Mouse (Mus musculus) kidney, embryonic 15.5 days (tissue): ENCODE data around the gene Caml. TPM values are rescaled to one million over a fixed set of nuclear protein-coding genes. Genes with fewer than 3 reads are reported as not detected.
A peak's percentile ranks its signal among the peaks of the same experiment; 100 is the strongest.
"Not testable (repeated sequence)": the region's sequence is repeated elsewhere in the genome, so short reads cannot be mapped to it uniquely, and the experiment has no call there.

Experiments
- ATAC-seq: fragments of 200-750 bp; cut with Nextera tagmentation; replicated peaks from 2 replicates; pipeline ENCODE4 v1.8.0; 2017; ENCODE audit warnings: moderate TSS enrichment; ENCODE audit not compliant: low FRiP score
- H3K27ac ChIP-seq: fragments of 300-500 bp; sonication (generic); 2 replicates; pipeline ENCODE4 v1.5.1; 2015; ENCODE audit warnings: mild to moderate bottlenecking, inconsistent platforms
- H3K27me3 ChIP-seq: fragments of 300-500 bp; sonication (generic); 2 replicates; pipeline ENCODE4 v1.6.1; 2015; ENCODE audit warnings: inconsistent platforms
- H3K36me3 ChIP-seq: fragments of 300-500 bp; sonication (generic); 2 replicates; pipeline ENCODE4 v1.6.1; 2015; ENCODE audit warnings: inconsistent platforms
- H3K4me1 ChIP-seq: fragments of 300-500 bp; sonication (generic); 2 replicates; pipeline ENCODE4 v1.6.1; 2015; ENCODE audit warnings: inconsistent platforms
- H3K4me2 ChIP-seq: fragments of 300-500 bp; sonication (generic); 2 replicates; pipeline ENCODE4 v1.6.1; 2015; ENCODE audit warnings: moderate library complexity, mild to moderate bottlenecking, inconsistent platforms
- H3K4me3 ChIP-seq: fragments of 300-500 bp; sonication (generic); replicated peaks from 2 replicates; pipeline ENCODE4 v1.5.1; 2015; ENCODE audit warnings: mild to moderate bottlenecking, inconsistent platforms
- H3K9ac ChIP-seq: fragments of 300-500 bp; sonication (generic); 2 replicates; pipeline ENCODE4 v1.6.1; 2015; ENCODE audit warnings: mild to moderate bottlenecking, inconsistent platforms
- H3K9me3 ChIP-seq: fragments of 300-500 bp; sonication (generic); replicated peaks from 2 replicates; pipeline ENCODE4 v1.6.1; 2016; ENCODE audit warnings: inconsistent platforms
- whole genome bisulfite sequencing: fragments of 180-500 bp; shearing (Covaris S2); methylation state at CpG from one replicate; pipeline ENCODE4 v1.1.7; 2015; ENCODE audit warnings: mixed read lengths; 5-methylcytosine and 5-hydroxymethylcytosine counted together
- polyA plus RNA-seq: library from polyadenylated mRNA; unstranded; fragments of >200 nt; fragmentation: Nextera tagmentation; extraction: Ambion mirVana; gene quantifications from 2 replicates; pipeline ENCODE4 v1.2.1, GENCODE M21; 2015

Gene Caml
- polyA plus RNA-seq, result 55.2 and 60.7 TPM in 2 replicates

DNA sequence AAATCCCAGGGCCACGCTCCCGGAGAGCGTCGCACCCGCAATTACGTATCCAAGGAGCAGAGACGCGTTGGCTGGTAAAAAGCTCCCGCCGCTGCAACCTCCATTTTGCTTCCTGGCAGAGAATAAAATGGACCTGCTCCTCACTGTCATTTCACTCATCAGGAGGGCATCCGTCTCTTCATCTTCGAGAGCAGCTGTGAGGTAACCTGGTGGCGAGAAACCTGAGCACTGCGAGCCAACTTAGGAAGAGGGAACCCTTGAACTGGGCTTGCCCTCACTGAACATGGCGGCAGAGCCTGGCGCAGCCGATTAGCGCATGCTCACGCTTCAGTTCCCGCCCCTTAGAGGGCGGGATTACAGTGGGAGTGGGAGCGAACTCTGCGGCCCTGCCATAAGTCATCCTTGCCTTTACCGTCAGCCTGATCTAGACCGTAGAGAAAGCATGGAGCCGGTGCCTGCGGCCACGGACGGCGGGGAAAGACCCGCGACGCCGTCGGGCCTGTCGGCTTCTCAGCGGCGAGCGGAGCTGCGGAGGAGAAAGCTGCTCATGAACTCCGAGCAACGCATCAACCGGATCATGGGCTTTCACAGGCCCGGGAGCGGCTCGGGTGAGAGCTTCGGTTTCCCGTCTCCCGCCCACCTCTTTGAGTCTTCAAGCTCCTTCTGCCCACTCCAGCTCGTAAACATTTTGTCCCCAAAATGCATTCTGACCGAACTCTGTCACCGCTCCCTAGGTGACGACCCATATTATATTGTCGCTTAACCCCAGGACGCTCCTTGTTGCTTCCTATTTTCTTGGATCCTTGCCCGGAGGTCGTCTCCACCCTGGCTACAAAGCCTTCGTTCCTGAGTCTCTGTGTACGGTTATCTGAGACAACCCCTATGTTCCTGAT, at the start of gene Caml:
Gene Caml (plus strand): TSS at position 357 of the 893 bp plus-strand sequence.
- peak within 1 kb of the TSS; percentile 86 for H3K9ac ChIP-seq
- H3K4me3 ChIP-seq, result peak within 1 kb of the TSS; percentile 84
- no peaks in the 10 kb centered on the region for H3K27me3 ChIP-seq
- peaks cover 31% of the 10 kb centered on the region for H3K36me3 ChIP-seq
- ATAC-seq, result peak; percentile 98
- peak within 1 kb of the TSS; percentile 94 for H3K27ac ChIP-seq
- no peaks in the 10 kb centered on the region for H3K9me3 ChIP-seq
- under 1% methylated on average over 59 of the region's 59 CpGs for WGBS
- peaks cover 21% of the 10 kb centered on the region for H3K4me1 ChIP-seq
- peak within 1 kb of the TSS; percentile 76 for H3K4me2 ChIP-seq

DNA sequence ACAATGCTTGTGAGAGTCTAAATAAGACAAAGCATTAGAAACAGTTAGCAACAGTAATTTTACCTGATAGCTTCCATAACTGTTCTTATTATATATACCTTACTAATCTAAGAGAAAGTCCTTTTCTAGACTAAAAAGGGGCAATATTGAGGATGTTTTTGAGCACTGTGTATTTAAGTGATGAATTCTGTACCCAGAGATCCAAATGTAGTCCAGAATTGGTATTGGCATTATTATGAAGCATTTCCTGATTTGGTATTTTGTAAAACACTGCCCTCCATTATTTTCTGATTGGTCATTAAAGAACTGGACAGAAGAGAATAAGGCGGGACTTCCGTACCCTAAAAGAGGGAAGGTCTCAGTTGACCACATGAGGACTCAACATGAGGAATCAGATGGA, 49.4 kb upstream of the Caml start, which contains the start of gene Tmed9:
Gene Tmed9 (plus strand): TSS at position 301 of the 400 bp plus-strand sequence.
- H3K9ac ChIP-seq, result no peak within 1 kb of the TSS
- H3K27me3 ChIP-seq, result no peaks in the 10 kb centered on the region
- peaks cover 5% of the 10 kb centered on the region for H3K36me3 ChIP-seq
- WGBS, result 92% methylated on average over 2 of the region's 2 CpGs
- no peak within 1 kb of the TSS for H3K4me3 ChIP-seq
- H3K9me3 ChIP-seq, result no peaks in the 10 kb centered on the region
- H3K27ac ChIP-seq, result no peak within 1 kb of the TSS
- H3K4me1 ChIP-seq, result peaks cover 18% of the 10 kb centered on the region
- no peak within 1 kb of the TSS for H3K4me2 ChIP-seq
- no peak for ATAC-seq

DNA sequence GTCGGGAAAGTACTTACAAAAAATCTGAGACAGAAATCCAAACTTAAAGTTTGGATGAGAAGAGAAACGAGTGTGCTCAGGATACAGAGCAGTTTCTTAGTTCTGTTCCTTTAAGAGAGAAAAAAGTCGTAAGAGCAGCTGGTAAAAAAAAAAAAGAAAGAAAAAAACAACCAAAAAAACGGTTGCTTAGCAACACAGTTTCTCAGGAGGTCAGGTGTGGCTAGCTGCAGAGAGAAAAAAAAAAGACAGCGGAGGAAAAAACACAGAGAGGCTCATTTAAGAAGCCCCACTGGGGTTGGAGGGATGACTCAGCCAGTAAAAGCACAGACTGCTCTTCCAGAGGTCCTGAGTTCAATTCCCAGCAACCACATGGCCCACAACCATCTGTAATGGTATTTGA, 48.5 kb upstream of the Caml start:
- H3K4me1 ChIP-seq, result peaks cover 13% of the 10 kb centered on the region
- no peaks in the 10 kb centered on the region for H3K27me3 ChIP-seq
- no peak overlapping the region for H3K27ac ChIP-seq
- H3K4me3 ChIP-seq, result no peak overlapping the region
- ATAC-seq, result no peak
- 0 out of 2 replicates have a peak, but pooled peaks cover 4% of the 10 kb centered on the region for H3K36me3 ChIP-seq
- 70% methylated on average over 5 of the region's 5 CpGs for WGBS
- no peak overlapping the region for H3K9ac ChIP-seq
- H3K9me3 ChIP-seq, result no peaks in the 10 kb centered on the region
- no peak overlapping the region for H3K4me2 ChIP-seq

DNA sequence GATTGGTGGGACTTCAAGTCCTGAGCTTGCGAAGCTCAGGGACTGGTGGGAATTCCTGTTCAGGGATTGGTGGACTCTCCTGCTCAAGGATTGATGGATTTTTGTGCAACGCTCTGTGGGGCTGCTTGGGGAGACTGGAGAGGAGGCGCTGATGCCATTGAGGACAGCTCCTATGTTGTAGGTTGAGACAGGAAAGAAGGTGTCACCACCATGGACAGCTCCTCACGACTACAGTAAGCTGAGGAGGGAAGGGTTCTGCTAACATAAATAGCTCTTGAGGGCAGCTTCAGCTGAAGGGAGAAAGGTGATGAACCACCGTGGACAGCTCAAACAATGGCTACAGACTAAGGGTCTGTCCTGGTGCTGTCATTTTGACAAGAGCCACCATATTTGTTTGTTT, 46.9 kb upstream of the Caml start:
- Histone ChIP-seq H3K27me3 (no peaks in the 10 kb centered on the region), H3K4me2 (no peak overlapping the region), H3K36me3 (0 out of 2 replicates have a peak, but pooled peaks cover 4% of the 10 kb centered on the region), H3K27ac (no peak overlapping the region), H3K4me1 (peaks cover 5% of the 10 kb centered on the region), H3K4me3 (no peak overlapping the region), H3K9me3 (no peaks in the 10 kb centered on the region), H3K9ac (no peak overlapping the region)
- no peak for ATAC-seq
- WGBS, result 55% methylated on average over 5 of the region's 5 CpGs

DNA sequence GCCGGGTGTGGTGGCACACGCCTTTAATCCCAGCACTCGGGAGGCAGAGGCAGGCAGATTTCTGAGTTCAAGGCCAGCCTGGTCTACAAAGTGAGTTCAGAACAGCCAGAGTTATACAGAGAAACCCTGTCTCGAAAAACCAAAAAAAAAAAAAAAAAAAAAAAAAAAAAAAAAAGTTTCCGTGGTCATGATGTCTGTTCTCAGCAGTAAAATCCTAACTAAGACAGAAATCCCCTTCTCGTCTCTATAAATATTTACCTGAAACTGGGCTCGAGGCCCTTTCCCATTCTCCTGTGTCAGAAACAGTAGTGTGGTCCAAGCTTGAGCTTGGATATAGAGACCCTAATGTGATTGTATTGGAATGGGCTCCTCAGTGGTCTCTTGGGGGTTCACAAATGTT, 45.9 kb upstream of the Caml start:
- not testable (repeated sequence) for H3K36me3 ChIP-seq, H3K4me2 ChIP-seq, H3K4me3 ChIP-seq, H3K9ac ChIP-seq, H3K9me3 ChIP-seq, ATAC-seq, H3K4me1 ChIP-seq, H3K27ac ChIP-seq, H3K27me3 ChIP-seq
- 87% methylated on average over 7 of the region's 7 CpGs for WGBS

DNA sequence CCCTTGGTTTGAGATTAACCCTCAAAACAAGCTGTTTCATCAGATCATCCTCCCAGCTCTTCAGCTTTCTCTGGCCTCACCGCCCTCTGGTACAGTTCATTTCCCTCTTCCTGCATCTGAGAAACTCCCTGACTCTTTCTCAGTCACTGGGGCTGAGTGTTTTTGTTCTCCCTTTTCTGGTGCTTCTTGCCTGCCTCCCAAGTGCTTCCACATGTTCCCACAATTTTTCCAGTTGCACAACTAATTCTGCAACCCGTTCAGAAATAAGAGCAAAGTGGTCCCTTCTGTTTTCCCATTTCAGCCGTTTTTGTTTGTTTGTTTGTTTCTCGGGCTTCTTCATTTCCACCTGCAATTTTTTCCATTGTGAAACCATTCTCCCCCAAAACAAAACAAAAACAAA, 44.7 kb upstream of the Caml start:
- WGBS, result 87% methylated on average over 4 of the region's 4 CpGs
- H3K4me2 ChIP-seq, result no peak overlapping the region

DNA sequence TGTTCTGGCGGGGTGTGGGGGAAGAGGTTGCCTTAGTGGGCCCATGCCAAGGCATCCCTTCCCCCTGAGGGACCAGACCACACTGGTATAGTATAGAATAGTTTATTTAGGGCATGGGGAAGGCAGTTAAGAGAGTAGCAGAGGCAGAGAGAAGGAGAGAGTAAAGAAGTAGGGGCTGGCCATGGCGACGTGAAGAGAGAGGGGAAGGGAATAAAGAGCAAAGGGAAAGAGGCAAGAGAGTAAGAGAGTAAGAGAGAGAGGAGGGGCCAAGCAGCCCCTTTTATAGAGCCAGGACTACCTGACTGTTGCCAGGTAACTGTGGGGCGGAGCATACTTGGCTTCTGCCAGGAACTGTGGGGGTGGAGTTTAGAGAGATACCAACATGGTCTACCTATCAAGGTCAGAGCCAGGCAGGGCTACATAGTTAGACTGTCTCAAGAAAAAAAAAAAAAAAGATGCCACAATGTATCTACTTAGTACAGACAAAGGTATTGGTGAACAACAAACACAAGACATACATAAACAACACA, 30.8 kb upstream of the Caml start:
- Histone ChIP-seq H3K4me2 (peak overlapping the region; percentile 65; the same call in 1 of the 2 replicates), H3K27me3 (peaks cover 8% of the 10 kb centered on the region; the same call in 1 of the 2 replicates), H3K9ac (no peak overlapping the region), H3K4me3 (no peak overlapping the region; the same call in 1 of the 2 replicates), H3K4me1 (peaks cover 10% of the 10 kb centered on the region), H3K9me3 (no peaks in the 10 kb centered on the region), H3K36me3 (peaks cover 29% of the 10 kb centered on the region), H3K27ac (no peak overlapping the region)
- ATAC-seq, result 0 out of 2 replicates have a peak, but pooled peaks have one; percentile 14
- 69% methylated on average over 4 of the region's 4 CpGs for WGBS

More for the DNA sequence above, 44.7 kb upstream of the Caml start:
- ATAC-seq, result no peak
- Histone ChIP-seq H3K27me3 (no peaks in the 10 kb centered on the region), H3K9ac (no peak overlapping the region), H3K36me3 (0 out of 2 replicates have a peak, but pooled peaks cover 4% of the 10 kb centered on the region), H3K4me1 (no peaks in the 10 kb centered on the region), H3K27ac (no peak overlapping the region), H3K4me3 (no peak overlapping the region), H3K9me3 (no peaks in the 10 kb centered on the region)

DNA sequence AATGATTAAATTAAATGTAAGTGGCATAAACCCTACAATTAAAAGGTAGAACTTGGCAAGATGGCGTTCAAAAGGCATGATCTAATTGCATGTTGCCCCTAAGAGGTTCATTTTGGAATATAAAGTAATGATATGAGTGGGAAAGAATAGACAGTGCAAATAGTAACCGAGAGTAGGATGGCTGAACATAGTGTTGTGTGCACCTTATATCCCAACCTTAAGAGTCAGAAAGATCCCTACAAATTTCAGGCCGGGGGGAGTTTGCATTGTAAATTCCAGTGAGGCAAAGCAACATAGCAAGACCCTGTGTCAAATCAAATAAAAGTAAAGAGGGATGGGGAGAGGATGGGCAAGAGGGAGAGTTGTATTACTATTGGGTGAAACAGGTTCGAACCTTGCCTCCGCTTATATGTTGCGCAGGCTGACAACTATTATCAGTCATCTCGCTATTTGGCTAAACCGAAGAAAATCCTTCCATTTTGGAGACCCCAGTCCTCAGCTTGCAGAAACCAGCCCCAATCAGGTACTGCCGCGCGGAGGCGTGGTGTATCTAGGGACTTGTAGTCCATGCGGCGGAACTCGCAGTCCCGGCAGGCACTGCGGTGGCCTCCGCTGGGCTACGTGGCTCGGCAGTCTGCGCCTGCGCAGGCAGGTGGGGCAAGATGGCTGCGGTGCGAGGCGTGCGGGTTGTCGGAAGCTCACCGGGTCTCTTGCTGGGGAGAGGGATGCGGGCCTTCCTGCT, 30.1 kb upstream of the Caml start:
- peaks cover 10% of the 10 kb centered on the region for H3K4me1 ChIP-seq
- WGBS, result 4% methylated on average over 29 of the region's 29 CpGs
- peak; percentile 98 for ATAC-seq
- H3K4me2 ChIP-seq, result peak overlapping the region; percentile 65
- H3K4me3 ChIP-seq, result peak overlapping the region; percentile 91
- no peaks in the 10 kb centered on the region for H3K9me3 ChIP-seq
- H3K27me3 ChIP-seq, result peaks cover 8% of the 10 kb centered on the region; the same call in 1 of the 2 replicates
- peak overlapping the region; percentile 83 for H3K9ac ChIP-seq
- peak overlapping the region; percentile 62; the same call in 1 of the 2 replicates for H3K27ac ChIP-seq
- H3K36me3 ChIP-seq, result peaks cover 36% of the 10 kb centered on the region

DNA sequence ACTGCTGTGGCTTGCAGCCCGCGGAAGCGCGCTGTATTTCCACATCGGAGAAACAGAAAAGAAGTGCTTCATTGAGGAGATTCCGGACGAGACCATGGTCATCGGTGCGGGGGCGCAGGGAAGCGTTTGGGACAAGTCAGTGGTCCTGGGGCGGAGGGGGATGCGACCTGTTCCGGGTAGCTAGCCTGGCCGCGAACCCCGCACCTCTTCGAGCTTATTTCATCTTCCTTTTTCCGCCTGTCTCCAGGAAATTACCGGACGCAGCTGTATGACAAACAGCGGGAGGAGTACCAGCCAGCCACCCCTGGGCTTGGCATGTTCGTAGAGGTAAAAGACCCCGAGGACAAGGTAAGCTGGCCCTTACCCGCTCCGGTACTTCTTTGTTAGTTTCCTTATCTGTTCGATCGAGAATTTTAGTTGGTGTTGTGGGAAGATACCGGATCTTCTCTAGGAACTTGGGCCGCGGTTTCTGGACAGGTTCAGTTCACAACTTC, 29.5 kb upstream of the Caml start:
- Histone ChIP-seq H3K27ac (peak overlapping the region; percentile 62; the same call in 1 of the 2 replicates), H3K27me3 (peaks cover 8% of the 10 kb centered on the region; the same call in 1 of the 2 replicates), H3K4me3 (peak overlapping the region; percentile 91), H3K9me3 (no peaks in the 10 kb centered on the region), H3K4me1 (peaks cover 10% of the 10 kb centered on the region), H3K4me2 (peak overlapping the region; percentile 65), H3K36me3 (peaks cover 42% of the 10 kb centered on the region), H3K9ac (peak overlapping the region; percentile 83)
- peak; percentile 44 for ATAC-seq
- WGBS, result under 1% methylated on average over 31 of the region's 31 CpGs

DNA sequence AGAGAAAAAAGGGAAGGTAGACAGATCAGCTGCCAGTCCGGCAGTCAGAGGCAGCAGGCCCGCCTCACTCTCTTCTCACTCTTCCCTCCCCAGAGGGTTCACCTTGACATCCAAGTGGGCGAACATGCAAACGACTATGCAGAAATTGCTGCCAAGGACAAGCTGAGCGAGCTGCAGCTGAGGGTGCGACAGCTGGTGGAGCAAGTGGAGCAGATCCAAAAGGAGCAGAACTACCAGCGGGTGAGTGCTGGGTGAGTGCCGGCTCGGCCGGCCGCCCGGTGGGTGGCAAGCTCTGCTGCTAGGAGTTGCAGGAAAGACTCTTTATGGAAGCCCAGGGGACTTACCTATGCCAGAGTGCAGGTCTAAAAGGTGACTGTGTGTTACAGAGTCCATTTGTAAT, 27.4 kb upstream of the Caml start:
- Histone ChIP-seq H3K4me1 (peaks cover 21% of the 10 kb centered on the region), H3K9me3 (no peaks in the 10 kb centered on the region), H3K9ac (no peak overlapping the region), H3K27ac (no peak overlapping the region), H3K4me2 (no peak overlapping the region), H3K27me3 (peaks cover 8% of the 10 kb centered on the region; the same call in 1 of the 2 replicates), H3K4me3 (no peak overlapping the region), H3K36me3 (peaks cover 45% of the 10 kb centered on the region)
- WGBS, result 90% methylated on average over 12 of the region's 12 CpGs
- no peak for ATAC-seq

DNA sequence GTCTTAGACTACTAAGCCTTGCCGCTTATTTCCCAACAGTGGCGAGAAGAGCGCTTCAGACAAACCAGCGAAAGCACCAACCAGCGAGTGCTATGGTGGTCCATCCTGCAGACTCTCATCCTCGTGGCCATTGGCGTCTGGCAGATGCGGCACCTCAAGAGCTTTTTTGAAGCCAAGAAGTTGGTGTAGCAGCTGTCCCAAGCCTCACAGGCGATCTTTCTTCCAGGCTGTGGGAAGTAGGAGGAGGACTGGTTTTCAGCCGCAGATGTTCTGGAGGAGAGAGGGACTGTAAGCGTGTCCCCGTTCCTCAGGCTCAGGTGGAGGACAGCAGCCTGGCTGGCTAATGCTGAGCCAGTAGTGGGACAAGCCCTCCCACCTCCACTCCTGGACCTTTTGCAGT, 26.0 kb upstream of the Caml start:
- Histone ChIP-seq H3K4me1 (peaks cover 28% of the 10 kb centered on the region), H3K4me2 (no peak overlapping the region), H3K9me3 (no peaks in the 10 kb centered on the region), H3K36me3 (peaks cover 45% of the 10 kb centered on the region), H3K27me3 (peaks cover under 1% of the 10 kb centered on the region; the same call in 1 of the 2 replicates), H3K4me3 (no peak overlapping the region), H3K9ac (no peak overlapping the region), H3K27ac (no peak overlapping the region)
- ATAC-seq, result no peak
- WGBS, result 95% methylated on average over 12 of the region's 12 CpGs
